Mouse (Mus musculus) midbrain, embryonic 15.5 days (tissue): ENCODE measurements around the gene Rfx4. TPM values are rescaled to one million over a fixed set of nuclear protein-coding genes. Genes with fewer than 3 reads are reported as not detected.

Experiments used
- ATAC-seq: fragments of 200-750 bp; cut with Nextera tagmentation; replicated peaks from 2 replicates; pipeline ENCODE4 v1.8.0; 2017; ENCODE audit warnings: moderate TSS enrichment
- H3K27ac ChIP-seq: fragments of 300-500 bp; sonication (generic); 2 replicates; pipeline ENCODE4 v1.5.1; 2015; ENCODE audit warnings: mild to moderate bottlenecking, inconsistent platforms
- H3K27me3 ChIP-seq: fragments of 300-500 bp; sonication (generic); replicated peaks from 2 replicates; pipeline ENCODE4 v1.6.1; 2015; ENCODE audit warnings: inconsistent platforms
- H3K36me3 ChIP-seq: fragments of 300-500 bp; sonication (generic); replicated peaks from 2 replicates; pipeline ENCODE4 v1.6.1; 2015; ENCODE audit warnings: inconsistent platforms
- H3K4me1 ChIP-seq: fragments of 300-500 bp; sonication (generic); 2 replicates; pipeline ENCODE4 v1.6.1; 2015; ENCODE audit warnings: inconsistent platforms
- H3K4me2 ChIP-seq: fragments of 300-500 bp; sonication (generic); 2 replicates; pipeline ENCODE4 v1.6.1; 2015; ENCODE audit warnings: inconsistent platforms, mild to moderate bottlenecking, moderate library complexity
- H3K4me3 ChIP-seq: fragments of 300-500 bp; sonication (generic); 2 replicates; pipeline ENCODE4 v1.5.1; 2015; ENCODE audit warnings: mild to moderate bottlenecking, inconsistent platforms
- H3K9ac ChIP-seq: fragments of 300-500 bp; sonication (generic); 2 replicates; pipeline ENCODE4 v1.6.1; 2015; ENCODE audit warnings: mild to moderate bottlenecking, inconsistent platforms
- H3K9me3 ChIP-seq: fragments of 300-500 bp; sonication (generic); 2 replicates; pipeline ENCODE4 v1.6.1; 2016; ENCODE audit warnings: inconsistent platforms
- WGBS: fragments of 180-500 bp; shearing (Covaris S2); methylation state at CpG from one replicate; pipeline ENCODE4 v1.1.7; 2015; ENCODE audit warnings: mixed read lengths; 5-methylcytosine and 5-hydroxymethylcytosine counted together
- polyA plus RNA-seq: library from polyadenylated mRNA; unstranded; fragments of >200 nt; fragmentation: Nextera tagmentation; extraction: Ambion mirVana; gene quantifications from 2 replicates; pipeline ENCODE4 v1.2.1, GENCODE M21; 2015

The Rfx4 gene
- polyA plus RNA-seq, 1 experiment from 2014 or later = 16.1 TPM

GRCm38 (mm10) chr10:84722711-84723110 lies 33.2 kb upstream of the Rfx4 start:
- Histone ChIP-seq H3K9ac (no peak overlapping the region), H3K27me3 (no peaks in the 10 kb centered on the region), H3K36me3 (peaks cover 5% of the 10 kb centered on the region; the same call in 1 of the 2 replicates), H3K4me3 (no peak overlapping the region), H3K4me2 (no peak overlapping the region), H3K4me1 (0 out of 2 replicates have a peak, but pooled peaks cover 4% of the 10 kb centered on the region), H3K27ac (no peak overlapping the region), H3K9me3 (no peaks in the 10 kb centered on the region)
- ATAC-seq = no peak
- WGBS = 57% methylated on average over 12 of the region's 12 CpGs

GRCm38 (mm10) chr10:84727005-84727404 lies 28.9 kb upstream of the Rfx4 start:
- H3K9me3 ChIP-seq = no peaks in the 10 kb centered on the region
- H3K4me1 ChIP-seq = 0 out of 2 replicates have a peak, but pooled peaks cover 4% of the 10 kb centered on the region
- 91% methylated on average over 12 of the region's 12 CpGs for WGBS
- H3K27me3 ChIP-seq = no peaks in the 10 kb centered on the region
- no peak for ATAC-seq
- H3K27ac ChIP-seq = no peak overlapping the region
- no peak overlapping the region for H3K4me2 ChIP-seq
- H3K9ac ChIP-seq = no peak overlapping the region
- no peak overlapping the region for H3K4me3 ChIP-seq
- H3K36me3 ChIP-seq = 0 out of 2 replicates have a peak, but pooled peaks cover 5% of the 10 kb centered on the region

DNA sequence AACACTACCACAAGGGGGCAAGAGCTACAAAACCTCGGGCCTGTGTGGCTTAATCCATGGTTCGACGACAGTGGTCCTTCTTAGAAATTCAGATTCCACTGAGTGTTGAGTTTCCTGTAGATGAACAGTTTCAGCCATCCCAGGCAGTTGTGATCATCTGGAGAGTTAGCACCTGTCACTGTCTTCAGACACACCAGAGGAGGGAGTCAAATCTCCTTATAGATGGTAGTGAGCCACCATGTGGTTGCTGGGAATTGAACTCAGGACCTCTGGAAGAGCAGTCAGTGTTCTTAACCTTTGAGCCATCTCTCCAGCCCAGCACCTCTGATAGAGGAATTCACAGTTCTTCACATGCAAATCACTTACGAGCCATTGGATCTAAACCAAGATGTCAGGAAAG lies 28.1 kb upstream of the Rfx4 start:
- Histone ChIP-seq H3K4me2 (no peak overlapping the region), H3K4me1 (no peaks in the 10 kb centered on the region), H3K4me3 (no peak overlapping the region), H3K9ac (no peak overlapping the region), H3K27ac (no peak overlapping the region), H3K27me3 (no peaks in the 10 kb centered on the region), H3K36me3 (0 out of 2 replicates have a peak, but pooled peaks cover 5% of the 10 kb centered on the region), H3K9me3 (no peaks in the 10 kb centered on the region)
- WGBS = 79% methylated on average over 4 of the region's 4 CpGs
- no peak for ATAC-seq

GRCm38 (mm10) chr10:84730078-84730477 lies 25.8 kb upstream of the Rfx4 start:
- H3K4me2 ChIP-seq = no peak overlapping the region
- no peak overlapping the region for H3K9ac ChIP-seq
- no peak overlapping the region for H3K27ac ChIP-seq
- no peaks in the 10 kb centered on the region for H3K27me3 ChIP-seq
- no peaks in the 10 kb centered on the region for H3K4me1 ChIP-seq
- 91% methylated on average over 3 of the region's 3 CpGs for WGBS
- no peaks in the 10 kb centered on the region for H3K9me3 ChIP-seq
- H3K4me3 ChIP-seq = no peak overlapping the region
- ATAC-seq = no peak
- H3K36me3 ChIP-seq = no peaks in the 10 kb centered on the region

GRCm38 (mm10) chr10:84730956-84731355 lies 24.9 kb upstream of the Rfx4 start:
- H3K9me3 ChIP-seq = no peaks in the 10 kb centered on the region
- no peaks in the 10 kb centered on the region for H3K27me3 ChIP-seq
- no peak overlapping the region for H3K4me2 ChIP-seq
- no peak overlapping the region for H3K4me3 ChIP-seq
- 94% methylated on average over 9 of the region's 9 CpGs for WGBS
- no peak overlapping the region for H3K27ac ChIP-seq
- no peak overlapping the region for H3K9ac ChIP-seq
- no peaks in the 10 kb centered on the region for H3K36me3 ChIP-seq
- no peaks in the 10 kb centered on the region for H3K4me1 ChIP-seq
- no peak for ATAC-seq

GRCm38 (mm10) chr10:84733511-84733910 lies 22.4 kb upstream of the Rfx4 start:
- Histone ChIP-seq H3K9me3 (no peaks in the 10 kb centered on the region), H3K36me3 (no peaks in the 10 kb centered on the region), H3K4me3 (no peak overlapping the region), H3K4me1 (no peaks in the 10 kb centered on the region), H3K27me3 (no peaks in the 10 kb centered on the region), H3K4me2 (no peak overlapping the region), H3K9ac (no peak overlapping the region), H3K27ac (no peak overlapping the region)
- WGBS = 57% methylated on average over 6 of the region's 6 CpGs
- no peak for ATAC-seq

DNA sequence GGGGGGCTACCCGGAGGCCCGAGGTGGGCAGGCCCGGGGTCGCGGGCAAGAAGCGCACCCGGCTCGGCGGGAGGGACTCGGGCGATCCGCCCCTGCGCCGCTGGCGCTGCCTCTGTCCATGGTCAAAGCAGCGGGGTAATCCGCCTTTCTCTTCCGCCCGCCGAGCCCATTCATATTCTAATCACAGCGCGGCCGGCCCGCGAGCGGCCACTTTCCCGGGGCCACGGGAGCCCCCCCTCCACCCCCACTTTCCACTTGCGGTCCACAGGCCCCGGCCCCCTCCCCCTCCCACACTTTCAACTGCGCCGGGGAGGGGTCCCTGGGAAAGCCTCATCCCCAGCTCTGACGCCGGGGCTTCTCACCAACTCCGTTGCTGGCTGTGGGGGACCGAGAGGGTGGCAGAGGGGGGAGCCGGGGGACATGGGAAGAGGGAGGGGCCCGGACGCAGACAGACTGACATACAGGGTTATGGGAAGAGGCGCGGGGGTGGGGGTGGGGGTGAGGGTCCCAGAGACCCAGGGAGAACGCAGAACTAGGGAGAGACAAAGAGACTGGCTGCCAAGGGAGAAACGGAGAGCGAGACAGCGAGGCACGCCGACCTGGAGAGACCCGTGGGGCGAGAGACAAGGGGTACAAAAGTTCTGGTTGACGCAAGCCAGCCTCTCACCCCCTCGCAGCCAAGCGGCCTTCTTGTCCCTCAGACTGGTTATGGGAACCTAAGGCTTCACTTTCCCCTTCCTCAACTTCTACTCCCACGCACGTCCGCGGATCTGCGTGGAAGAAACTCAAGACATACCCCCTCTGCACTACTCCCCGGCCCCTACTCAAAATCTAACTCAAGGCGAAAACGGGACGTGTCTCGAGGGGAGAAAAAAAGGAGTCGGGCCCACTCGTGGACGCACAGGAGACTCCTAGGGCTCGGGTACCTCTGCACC lies 744 bp upstream of the Rfx4 start:
- Histone ChIP-seq H3K4me2 (peak overlapping the region; percentile 94), H3K9ac (peak overlapping the region; percentile 55), H3K27ac (peak overlapping the region; percentile 81), H3K27me3 (peaks cover 52% of the 10 kb centered on the region), H3K4me3 (peak overlapping the region; percentile 48), H3K9me3 (no peaks in the 10 kb centered on the region), H3K36me3 (no peaks in the 10 kb centered on the region), H3K4me1 (peaks cover 60% of the 10 kb centered on the region)
- under 1% methylated on average over 64 of the region's 66 CpGs for WGBS
- ATAC-seq = peak; percentile 48

DNA sequence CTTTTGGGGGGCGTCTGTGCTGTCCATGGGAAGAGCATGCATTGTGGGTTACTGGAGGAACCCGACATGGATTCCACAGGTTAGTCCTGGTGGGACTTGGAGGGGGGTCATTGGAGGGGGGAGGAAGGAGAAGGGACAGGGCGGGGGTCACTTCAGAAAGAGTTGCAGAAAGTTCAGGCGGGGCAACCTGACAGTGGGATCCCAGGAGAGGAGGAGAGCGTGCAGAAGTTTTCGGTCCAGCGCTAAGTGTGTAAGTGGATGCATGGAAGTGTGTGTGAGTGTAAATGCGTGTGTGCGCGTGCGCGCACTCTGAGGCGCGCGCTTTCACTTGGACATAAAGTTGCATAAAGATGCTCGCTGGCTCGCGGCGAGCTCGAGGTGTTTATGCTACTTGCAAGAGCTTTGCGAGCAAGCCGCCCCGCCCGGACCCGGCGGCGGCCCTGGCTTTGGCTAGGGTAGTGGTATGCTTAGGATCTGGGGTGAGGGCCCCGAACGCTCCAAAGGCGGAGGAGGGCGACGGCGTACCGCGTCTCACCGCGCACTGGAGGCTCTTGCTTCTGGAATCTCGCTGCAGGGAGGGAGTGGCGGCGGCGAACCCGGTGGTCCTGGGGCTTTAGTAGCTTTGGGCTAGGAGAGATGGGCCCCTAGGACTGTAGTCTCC lies 703 bp downstream of the Rfx4 start:
- peaks cover 68% of the 10 kb centered on the region for H3K4me1 ChIP-seq
- ATAC-seq = no peak
- H3K4me3 ChIP-seq = peak overlapping the region; percentile 48
- H3K9ac ChIP-seq = peak overlapping the region; percentile 29
- H3K4me2 ChIP-seq = peak overlapping the region; percentile 94
- H3K9me3 ChIP-seq = no peaks in the 10 kb centered on the region
- under 1% methylated on average over 42 of the region's 42 CpGs for WGBS
- H3K27me3 ChIP-seq = peaks cover 58% of the 10 kb centered on the region
- no peaks in the 10 kb centered on the region for H3K36me3 ChIP-seq
- peak overlapping the region; percentile 73 for H3K27ac ChIP-seq

- H3K4me1 ChIP-seq = peaks cover 68% of the 10 kb centered on the region
Observed at GRCm38 (mm10) chr10:84757426-84758199, 1.8 kb downstream of the Rfx4 start.

DNA sequence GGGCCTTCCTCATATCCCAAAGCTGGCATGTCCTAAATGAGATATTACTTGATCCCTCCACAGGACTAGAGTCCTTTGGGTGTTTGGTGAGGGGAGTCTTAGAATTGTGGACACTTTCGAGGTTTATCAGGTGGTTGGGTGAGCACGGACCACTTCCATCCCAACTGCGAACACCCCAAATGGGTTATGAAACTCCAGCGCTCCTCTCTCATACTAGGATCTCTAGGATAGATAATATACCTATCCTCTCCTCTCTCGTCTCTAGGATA lies 2.3 kb downstream of the Rfx4 start:
- peak overlapping the region; percentile 94 for H3K4me2 ChIP-seq
- no peak for ATAC-seq
- no peaks in the 10 kb centered on the region for H3K9me3 ChIP-seq
- peaks cover 68% of the 10 kb centered on the region for H3K4me1 ChIP-seq
- H3K27ac ChIP-seq = no peak overlapping the region
- peaks cover 49% of the 10 kb centered on the region for H3K27me3 ChIP-seq
- H3K4me3 ChIP-seq = peak overlapping the region; percentile 48
- 8% methylated on average over 5 of the region's 5 CpGs for WGBS
- no peaks in the 10 kb centered on the region for H3K36me3 ChIP-seq
- no peak overlapping the region; the same call in 1 of the 2 replicates for H3K9ac ChIP-seq

More at GRCm38 (mm10) chr10:84757426-84758199, 1.8 kb downstream of the Rfx4 start:
- Histone ChIP-seq H3K36me3 (no peaks in the 10 kb centered on the region), H3K9ac (peak overlapping the region; percentile 29; the same call in 1 of the 2 replicates), H3K27ac (no peak overlapping the region), H3K27me3 (peaks cover 54% of the 10 kb centered on the region), H3K4me2 (peak overlapping the region; percentile 94), H3K4me3 (peak overlapping the region; percentile 48), H3K9me3 (no peaks in the 10 kb centered on the region)
- WGBS = 5% methylated on average over 22 of the region's 22 CpGs
- no peak for ATAC-seq

DNA sequence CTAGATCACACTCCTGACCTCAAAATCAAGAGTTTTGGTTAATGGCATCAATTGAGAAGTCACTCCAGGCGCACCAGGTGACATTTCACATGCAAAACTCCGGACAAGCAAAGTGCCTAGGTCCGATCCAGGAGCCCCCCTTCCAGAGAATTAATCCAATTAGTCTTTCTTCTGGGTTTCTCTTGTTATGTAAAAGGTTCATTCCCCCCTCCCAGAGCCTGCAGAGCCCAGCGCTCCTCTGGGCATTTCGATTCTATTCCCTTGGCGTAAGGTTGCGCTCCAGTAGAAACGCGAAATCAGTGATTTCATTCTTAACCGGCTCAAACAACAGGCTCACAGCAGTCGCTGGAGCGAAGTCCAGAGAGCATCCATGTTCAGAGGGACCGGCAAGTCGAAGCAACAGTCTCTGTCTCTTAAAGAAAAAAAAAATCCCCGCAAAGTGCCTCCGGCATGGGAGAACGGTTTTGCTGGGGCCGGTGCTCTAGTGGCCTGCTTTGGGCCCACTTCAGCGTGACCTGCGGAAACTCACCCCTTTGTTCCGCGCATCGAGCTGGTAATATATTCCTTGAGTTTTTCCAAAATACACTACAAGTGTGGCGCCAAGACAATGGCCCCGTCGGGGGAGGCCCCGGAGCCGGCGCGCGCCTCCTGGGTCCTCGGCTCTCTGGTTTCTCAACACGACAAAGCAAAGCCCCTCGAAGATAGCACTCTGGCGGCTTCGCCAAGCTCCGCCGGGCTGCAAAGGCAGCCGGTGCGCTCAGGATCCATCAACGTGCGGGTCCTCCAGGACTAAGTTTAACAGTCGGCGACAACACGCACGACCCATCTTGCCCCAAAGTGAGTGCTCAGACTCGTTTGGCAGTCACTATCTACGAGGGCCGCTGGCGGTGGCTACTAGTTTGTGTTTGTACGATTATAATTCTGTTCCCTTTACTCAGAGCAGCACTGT lies 2.9 kb downstream of the Rfx4 start:
- no peaks in the 10 kb centered on the region for H3K36me3 ChIP-seq
- ATAC-seq = no peak
- 3% methylated on average over 51 of the region's 51 CpGs for WGBS

More for the DNA sequence above, 2.9 kb downstream of the Rfx4 start:
- Histone ChIP-seq H3K9ac (peak overlapping the region; percentile 31), H3K27ac (peak overlapping the region; percentile 58), H3K4me1 (peaks cover 68% of the 10 kb centered on the region), H3K4me2 (peak overlapping the region; percentile 94), H3K4me3 (peak overlapping the region; percentile 48), H3K27me3 (peaks cover 46% of the 10 kb centered on the region), H3K9me3 (no peaks in the 10 kb centered on the region)
